Mouse (Mus musculus) testis, adult 10 weeks (tissue): ENCODE results near the gene Npepl1. TPM values are rescaled to one million over a fixed set of nuclear protein-coding genes. Genes with fewer than 3 reads are reported as not detected.

Experiments
- polyA plus RNA-seq: library from polyadenylated mRNA; stranded (reverse); fragments of 350-450 nt; fragmentation: Illumina TruSeq; extraction: RNeasy Lipid Tissue Mini Kit (QIAGEN cat#74804); gene quantifications from one replicate; pipeline ENCODE4 v1.2.3, GENCODE M21; 2014; ENCODE audit warnings: low read depth, low replicate concordance

The Npepl1 gene
- polyA plus RNA-seq, result 4.4 TPM

GRCm38 (mm10) chr2:174109991-174110782 lies at the start of gene Npepl1:
Gene Npepl1, plus strand, starts transcription at chr2:174110349.

GRCm38 (mm10) chr2:174075673-174076432 lies 34.3 kb upstream of the Npepl1 start, which contains the start of gene Stx16:
Gene Stx16, plus strand, starts transcription at chr2:174076308.

Other genes starting within 250 kb of the Npepl1 start
- 26.5 TPM for gene Stx16, start 34.0 kb upstream of the Npepl1 start, polyA plus RNA-seq
- 92.7 TPM for gene Gnas, start 174.0 kb downstream of the Npepl1 start, polyA plus RNA-seq
- not detected for gene Gm20721, start 236.4 kb downstream of the Npepl1 start, polyA plus RNA-seq